22 mouse cellular contexts compared by ENCODE assay signal in the genomic region with DNA sequence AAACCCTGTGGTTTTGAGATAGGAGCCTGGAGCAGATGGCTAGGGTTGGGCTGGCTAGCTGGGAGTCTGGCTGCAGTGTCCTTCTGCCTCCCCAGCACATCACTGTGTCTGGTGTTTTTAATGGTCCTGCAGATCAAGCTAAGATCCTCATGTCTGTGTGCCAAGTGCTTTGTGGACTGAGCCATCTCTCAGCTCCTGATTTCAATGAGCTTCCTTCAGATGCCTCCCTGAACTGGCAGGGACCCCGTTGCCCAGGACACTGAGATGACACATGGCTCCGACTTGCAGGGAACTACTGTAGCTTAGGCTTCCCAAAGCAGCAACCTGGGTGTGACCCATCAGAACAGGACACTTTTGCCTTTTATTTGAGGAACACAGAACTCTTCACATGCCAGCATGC.
DNase-seq lines count a peak whose midpoint lies in the region; ATAC-seq and TF ChIP-seq lines count a peak whose summit lies in the region.
"Had no signal": no experiment of that assay in that cellular context is flagged by ENCODE, and none has a peak within 500 bp of the region (broad histone marks: within the 10 kb centered on the region; RNA-seq: fewer than 3 reads in every experiment).

No protein-coding gene starts in this region.

- H3K4me1 ChIP-seq in cerebellum, adult 2 months (ENCODE audit: control insufficient read depth, insufficient read depth, low read length): peaks cover 6% of the 10 kb centered on the region
- H3K4me1 ChIP-seq in hindbrain, embryonic 16.5 days (ENCODE audit: control insufficient read depth, insufficient read depth, low read depth, low read length): no peaks in the 10 kb centered on the region; the same call in 1 of the 2 replicates
- H3K4me1 ChIP-seq: heart, embryonic 10.5 days; stomach, embryonic 15.5 days had no signal

- H3K27me3 ChIP-seq in cerebellum, adult 2 months (ENCODE audit: control insufficient read depth, insufficient read depth, low read length): no peaks in the 10 kb centered on the region; the same call in 1 of the 2 replicates
- H3K27me3 ChIP-seq in hindbrain, embryonic 16.5 days (replicated peaks; ENCODE audit: control insufficient read depth, insufficient read depth, low read length): no peaks in the 10 kb centered on the region
- H3K27me3 ChIP-seq: forebrain, embryonic 13.5 days; stomach, embryonic 15.5 days had no signal

- H3K36me3 ChIP-seq in hindbrain, embryonic 16.5 days (ENCODE audit: control insufficient read depth, insufficient read depth, low read length): no peaks in the 10 kb centered on the region
- H3K36me3 ChIP-seq: heart, embryonic 10.5 days; stomach, embryonic 15.5 days had no signal

- peak; percentile 13 to 32 for DNase-seq in cerebellum, adult 2 months
- no peak for DNase-seq in cerebellum, adult 11 months
- DNase-seq in layer of hippocampus, postnatal 10 days (ENCODE audit: low spot score in 2 of 2): peak; percentile 9 to 14
- no peak for DNase-seq in layer of hippocampus, adult 11-12 months (ENCODE audit: low spot score)
- peak; percentile 15 for DNase-seq in brain, adult 2 months (ENCODE audit: low read depth, low spot score)
- DNase-seq in lung, adult 18-20 months: no peak
- DNase-seq: adrenal gland, postnatal 10 days; kidney, adult 11 months; lung, adult 2 months; lung, postnatal 36 days; thymus, adult 2 months had no signal

- peak; percentile 89 for ATAC-seq in hindbrain, embryonic 16.5 days
- no peak for ATAC-seq in frontal cortex, adult (ENCODE audit: low TSS enrichment)
- ATAC-seq: activated CD4-positive, CD25-positive, alpha-beta regulatory T cell, adult 4 months; CD4-positive, CD25-positive, alpha-beta regulatory T cell, adult 4 months; forebrain, embryonic 13.5 days had no signal

- WGBS in cerebellum, adult 2 months: 5% methylated on average over 2 of the region's 2 CpGs
- 46% methylated on average over 2 of the region's 2 CpGs for WGBS in hindbrain, embryonic 16.5 days

- TF ChIP-seq CTCF in cerebellum, adult 2 months (IDR thresholded peaks at IDR 0.05; ENCODE audit: borderline replicate concordance, insufficient read depth, low read depth, low read length): no peak

- no peak overlapping the region for H3K4me2 ChIP-seq in hindbrain, embryonic 16.5 days (ENCODE audit: low read length)
- H3K4me2 ChIP-seq: forebrain, embryonic 13.5 days; liver, embryonic 11.5 days; stomach, embryonic 15.5 days had no signal

- no peaks in the 10 kb centered on the region for H3K9me3 ChIP-seq in hindbrain, embryonic 16.5 days (ENCODE audit: control insufficient read depth, low read length)
- H3K9me3 ChIP-seq: forebrain, embryonic 13.5 days; heart, embryonic 10.5 days; stomach, embryonic 15.5 days had no signal

- no peak overlapping the region for H3K27ac ChIP-seq in cerebellum, adult 2 months (ENCODE audit: insufficient read depth, low read length)
- H3K27ac ChIP-seq in hindbrain, embryonic 16.5 days (ENCODE audit: low read depth, low read length): peak overlapping the region; percentile 9; the same call in 1 of the 2 replicates
- H3K27ac ChIP-seq: forebrain, embryonic 13.5 days; heart, embryonic 10.5 days; kidney, postnatal 0 days; layer of hippocampus, adult 2 months; left cerebral cortex, adult 2 months; stomach, embryonic 15.5 days had no signal

- H3K9ac ChIP-seq in hindbrain, embryonic 16.5 days (ENCODE audit: low read depth, low read length): no peak overlapping the region
- H3K9ac ChIP-seq: forebrain, embryonic 13.5 days; stomach, embryonic 15.5 days had no signal

- no peak for TF ChIP-seq POLR2A in cerebellum, adult 2 months (IDR thresholded peaks at IDR 0.05; ENCODE audit: borderline replicate concordance, insufficient read depth, low read length)

- no peak overlapping the region for H3K4me3 ChIP-seq in cerebellum, adult 2 months (replicated peaks; ENCODE audit: insufficient read depth, low read depth, low read length)
- no peak overlapping the region for H3K4me3 ChIP-seq in hindbrain, embryonic 16.5 days (ENCODE audit: low read length)
- H3K4me3 ChIP-seq: forebrain, embryonic 13.5 days; heart, embryonic 10.5 days; layer of hippocampus, adult 2 months; left cerebral cortex, adult 2 months; stomach, embryonic 15.5 days had no signal

Comparison
In these comparisons a context has a peak if more than half of its experiments do, and no peak if none do; other contexts are left out.
1. DNase-seq: peak in cerebellum, adult 2 months (2 of 2), layer of hippocampus, postnatal 10 days (2 of 2) and brain, adult 2 months (single experiment); none in cerebellum, adult 11 months (single experiment), layer of hippocampus, adult 11-12 months (single experiment) and lung, adult 18-20 months (0 of 2).